Mouse (Mus musculus): Measurements from ENCODE around the gene Tnfaip2.

Gene Tnfaip2

DNA sequence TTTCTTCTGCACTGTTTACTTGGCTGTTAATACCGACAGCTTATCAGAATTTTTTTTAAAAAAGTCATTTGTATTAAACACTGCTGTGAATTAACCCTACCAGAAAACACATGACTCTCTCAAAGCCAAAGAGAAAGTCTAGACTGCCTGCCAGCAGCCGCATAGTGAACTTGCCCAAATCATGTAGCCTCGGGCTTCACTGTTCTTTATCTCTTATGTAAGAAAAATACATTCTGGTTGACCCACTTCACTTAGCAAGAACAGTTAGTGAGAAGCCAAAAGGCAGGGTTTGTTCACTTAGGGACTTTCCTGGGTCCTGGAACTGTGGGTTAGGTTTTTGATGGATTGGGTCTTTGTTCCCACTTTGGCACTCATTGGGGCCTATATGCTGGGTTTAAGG, 29.5 kb downstream of the Tnfaip2 start:
- DNase-seq (ENCODE audit: low read depth, low spot score): no peak

GRCm38 (mm10) chr12:111472886-111473285, 30.6 kb downstream of the Tnfaip2 start:
- DNase-seq (ENCODE audit: low read depth, low spot score): no peak

GRCm38 (mm10) chr12:111474384-111474783, 32.1 kb downstream of the Tnfaip2 start:
- no peak for DNase-seq (ENCODE audit: low read depth, low spot score)

DNA sequence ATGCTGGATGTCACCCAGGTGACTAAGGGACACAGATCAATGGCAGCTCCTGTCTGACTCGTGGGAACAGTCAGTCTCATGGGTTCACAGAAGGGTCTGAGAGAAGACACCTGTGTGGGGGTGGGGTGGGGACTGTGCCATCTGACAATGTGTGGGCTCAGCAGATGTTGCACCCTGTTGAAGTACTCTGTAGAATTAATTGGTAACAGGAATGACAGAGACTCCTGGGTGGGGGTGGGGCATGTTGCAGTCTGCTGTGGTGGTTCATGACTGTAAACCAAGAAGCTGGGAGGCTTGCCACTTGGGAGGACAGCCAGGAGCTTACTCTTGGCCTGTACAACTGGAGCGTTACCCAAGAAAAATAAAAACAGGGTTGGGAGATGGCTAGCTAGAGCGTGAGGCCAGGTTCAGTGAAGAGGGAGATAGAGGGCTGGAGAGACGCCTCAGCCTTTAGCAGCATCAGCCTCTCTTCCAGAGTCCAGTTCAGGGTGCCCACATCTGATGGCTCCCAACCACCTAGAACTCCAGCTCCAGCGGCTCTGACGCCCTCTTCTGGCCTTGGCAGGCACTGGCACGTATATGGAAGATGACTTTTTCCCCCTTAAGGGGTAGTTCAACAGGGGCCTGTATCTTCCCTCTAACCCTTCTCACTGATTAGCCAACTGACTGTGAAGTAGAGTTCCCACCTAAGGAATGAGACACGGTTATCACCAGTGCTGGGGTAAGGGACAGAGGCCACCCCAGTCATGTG, 32.8 kb downstream of the Tnfaip2 start:
- peak; percentile 85 for DNase-seq (ENCODE audit: low read depth, low spot score)

DNA sequence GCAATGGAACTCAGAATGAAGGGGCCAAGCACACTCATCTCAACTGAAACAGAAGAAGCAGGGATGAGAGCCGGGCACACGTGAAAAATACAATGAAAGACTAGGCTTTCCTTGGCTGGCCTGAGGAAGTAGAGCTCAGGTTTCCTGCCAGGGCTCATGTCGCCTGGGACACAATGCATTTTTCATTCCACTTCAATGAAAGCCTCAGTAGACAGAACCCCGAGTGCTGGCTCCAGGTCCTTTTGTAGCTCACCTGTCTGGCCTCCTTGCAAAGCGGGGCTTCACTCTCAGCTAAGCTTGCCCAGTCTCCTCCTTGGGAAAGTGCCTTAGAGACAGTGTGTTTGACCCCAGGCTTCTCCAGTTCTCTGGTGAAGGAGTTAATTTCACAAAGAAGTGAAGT, 36.7 kb downstream of the Tnfaip2 start:
- DNase-seq (ENCODE audit: low read depth, low spot score): no peak

DNA sequence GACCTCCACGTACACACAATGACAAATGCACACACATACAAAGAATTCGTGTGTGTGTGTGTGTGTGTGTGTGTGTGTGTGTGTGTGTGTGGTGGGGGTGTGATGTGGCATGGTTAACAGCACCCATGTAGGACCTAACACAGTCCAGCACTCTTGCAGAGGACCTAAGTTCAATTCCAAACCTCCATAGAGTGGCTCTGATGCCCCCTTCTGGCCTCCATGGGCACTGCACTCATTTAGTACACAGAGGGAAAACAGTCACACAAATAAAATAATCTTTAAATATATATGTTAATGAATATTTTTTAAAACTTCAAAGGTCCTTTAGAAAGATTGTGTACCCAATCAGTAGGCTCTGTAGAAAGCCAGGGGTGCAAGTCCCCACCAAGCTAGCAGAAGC, 37.6 kb downstream of the Tnfaip2 start:
- no peak for DNase-seq (ENCODE audit: low read depth, low spot score)

DNA sequence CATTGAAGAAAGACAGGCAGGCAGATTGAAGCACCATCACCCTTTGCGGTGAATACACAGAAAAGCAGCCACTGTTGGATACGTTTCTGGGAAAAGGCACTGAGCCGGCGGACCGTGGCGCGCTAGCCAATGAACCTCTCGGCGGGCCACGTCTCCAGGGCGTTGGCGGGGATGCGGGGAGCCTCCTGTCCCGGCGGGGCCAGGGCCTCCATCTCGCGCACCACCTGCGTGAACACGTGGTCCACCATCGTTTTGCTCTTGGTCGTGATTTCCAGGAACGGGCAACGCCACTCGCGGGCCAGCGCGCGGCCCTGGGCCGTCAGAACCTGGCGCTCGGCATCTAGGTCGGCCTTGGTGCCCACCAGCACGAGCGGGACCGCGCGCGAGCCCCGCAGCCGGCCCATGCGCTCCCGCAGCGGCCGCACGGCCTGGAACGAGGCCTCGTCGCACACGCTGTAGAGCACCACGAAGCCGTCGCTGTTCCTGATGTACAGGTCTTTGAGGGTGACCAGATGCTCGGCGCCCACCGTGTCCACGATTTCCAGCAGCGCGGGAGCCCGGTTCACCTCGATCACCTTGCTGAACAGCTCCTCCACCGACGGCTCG, 42.9 kb downstream of the Tnfaip2 start:
- DNase-seq (ENCODE audit: low read depth, low spot score): no peak

- no peak for DNase-seq (ENCODE audit: low read depth, low spot score)
Observed at GRCm38 (mm10) chr12:111485652-111486306, 43.5 kb downstream of the Tnfaip2 start, which contains the start of gene Gm266. Gene Gm266, minus strand, starts transcription at chr12:111485823.

DNA sequence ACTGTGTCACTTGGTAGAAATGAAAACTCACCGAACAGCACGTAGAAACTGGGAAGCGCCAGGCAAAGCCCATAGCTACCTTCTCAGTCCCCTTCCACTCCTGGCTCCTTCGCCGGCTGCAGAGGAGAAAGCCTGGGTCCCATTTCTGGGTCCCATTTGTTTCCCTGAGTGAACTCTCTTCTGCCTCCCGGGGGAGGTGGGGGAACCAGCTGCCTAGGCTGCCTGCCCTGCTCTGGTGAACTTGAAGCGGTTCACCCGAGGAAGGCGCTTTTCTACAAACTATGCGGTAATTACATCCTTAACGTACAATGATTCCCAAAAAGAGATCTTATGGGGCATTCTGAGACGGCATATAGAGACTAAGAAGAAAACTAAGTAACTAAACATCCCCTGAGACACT, 44.2 kb downstream of the Tnfaip2 start:
- no peak for DNase-seq (ENCODE audit: low read depth, low spot score)

DNA sequence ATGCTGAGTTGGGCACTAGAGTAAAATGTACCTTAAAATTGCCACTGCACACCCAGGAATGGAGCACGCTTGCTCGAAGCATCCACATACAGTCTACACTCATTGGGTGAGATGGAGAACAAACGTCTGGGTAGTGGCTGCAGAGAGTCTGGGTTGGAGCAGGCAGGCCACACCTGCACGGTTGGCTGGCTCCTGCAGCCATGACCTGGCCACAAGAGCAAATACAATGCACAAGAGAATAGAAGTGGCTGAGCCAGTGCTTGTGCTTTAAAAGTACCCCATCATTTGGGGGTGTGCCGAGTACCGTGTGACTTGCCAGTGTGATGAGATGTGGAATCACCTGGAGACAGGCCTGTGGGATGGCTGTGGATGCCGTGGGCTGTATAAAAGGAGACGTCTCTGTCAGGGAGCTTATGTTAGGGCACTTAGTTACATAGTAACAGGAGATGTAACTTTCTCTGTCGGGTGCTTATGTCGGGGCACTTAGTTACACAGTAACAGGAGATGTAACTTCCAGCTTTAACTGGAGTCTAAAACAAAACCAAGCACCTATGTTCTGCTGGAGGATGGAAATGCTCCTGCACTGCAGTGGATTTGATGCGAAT, 47.1 kb downstream of the Tnfaip2 start:
- DNase-seq (ENCODE audit: low read depth, low spot score): no peak

GRCm38 (mm10) chr12:111494931-111495330, 52.7 kb downstream of the Tnfaip2 start:
- no peak for DNase-seq (ENCODE audit: low read depth, low spot score)

DNA sequence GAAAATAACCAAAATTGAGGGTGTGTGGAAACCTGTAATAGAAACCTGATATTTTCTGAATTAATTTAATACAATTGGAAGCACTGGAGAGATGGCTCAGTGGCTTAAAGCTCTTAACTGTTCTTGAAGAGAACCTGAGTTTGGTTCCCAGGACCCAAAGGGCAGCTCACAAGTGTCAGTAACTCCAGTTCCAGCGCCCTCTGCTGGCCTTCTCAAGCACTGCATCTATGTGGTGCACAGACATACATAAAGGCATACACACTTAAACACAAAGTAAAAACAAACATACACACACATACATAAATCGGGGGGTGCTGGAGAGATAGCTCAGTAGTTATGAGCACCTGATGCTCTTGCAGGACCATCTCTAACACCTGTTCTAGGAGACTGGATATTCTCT, 54.8 kb downstream of the Tnfaip2 start:
- no peak for DNase-seq (ENCODE audit: low read depth, low spot score)

GRCm38 (mm10) chr12:111499617-111500016, 57.3 kb downstream of the Tnfaip2 start:
- DNase-seq (ENCODE audit: low read depth, low spot score): no peak

GRCm38 (mm10) chr12:111500725-111501124, 58.5 kb downstream of the Tnfaip2 start:
- DNase-seq (ENCODE audit: low read depth, low spot score): no peak

GRCm38 (mm10) chr12:111503063-111503567, 60.8 kb downstream of the Tnfaip2 start:
- DNase-seq (ENCODE audit: low read depth, low spot score): no peak

DNA sequence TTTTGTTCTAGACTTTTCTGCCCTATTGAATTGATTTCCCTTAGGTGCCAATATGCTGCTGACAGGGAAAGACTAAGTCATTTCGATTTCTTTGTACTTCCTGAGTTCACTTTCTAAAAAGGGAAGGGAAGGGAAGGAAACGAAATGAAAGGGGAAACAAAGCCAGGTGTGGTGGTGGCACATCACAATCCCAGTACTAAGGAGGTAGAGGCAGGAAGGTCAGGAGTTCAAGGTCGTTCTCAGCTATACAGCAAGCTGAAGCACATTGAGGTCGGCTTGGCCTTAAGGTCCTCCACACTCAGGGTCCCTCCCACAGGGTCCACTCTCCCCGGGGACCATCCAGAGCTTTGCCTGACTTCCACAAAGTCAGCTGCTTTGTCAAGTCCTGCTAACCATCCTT, 61.3 kb downstream of the Tnfaip2 start:
- DNase-seq (ENCODE audit: low read depth, low spot score): no peak

Measured in skeletal muscle tissue, adult 2 months (tissue).